In genomic region chrX:101384439-101385137, GRCm38 (mm10) we compare ENCODE assay signal across 8 mouse cellular contexts. TPM values are rescaled to one million over a fixed set of nuclear protein-coding genes. Genes with fewer than 3 reads are reported as not detected.
DNase-seq lines count a peak whose midpoint lies in the region; ATAC-seq and TF ChIP-seq lines count a peak whose summit lies in the region.

No protein-coding gene starts in this region.

- no peaks in the 10 kb centered on the region for H3K9me3 ChIP-seq in heart, embryonic 12.5 days (replicated peaks)
- no peaks in the 10 kb centered on the region for H3K9me3 ChIP-seq in E14TG2a.4 (ENCODE audit: low read length)
- no peaks in the 10 kb centered on the region for H3K9me3 ChIP-seq in embryonic facial prominence, embryonic 11.5 days (replicated peaks; ENCODE audit: control insufficient read depth, low read length)
- H3K9me3 ChIP-seq in limb, embryonic 15.5 days = no peaks in the 10 kb centered on the region

- no peak for ATAC-seq in heart, embryonic 12.5 days (ENCODE audit: insufficient number of reproducible peaks, low FRiP score)
- no peak for ATAC-seq in embryonic facial prominence, embryonic 11.5 days (replicated peaks; ENCODE audit: insufficient number of reproducible peaks, low FRiP score, low TSS enrichment, low read depth)
- ATAC-seq in limb, embryonic 15.5 days (ENCODE audit: insufficient number of reproducible peaks, low FRiP score, low TSS enrichment, low read depth) = no peak

- DNase-seq in heart, postnatal 10 days = no peak
- DNase-seq in embryonic facial prominence, embryonic 11.5 days (ENCODE audit: low spot score) = no peak
- DNase-seq in ovary, adult 18-20 months (ENCODE audit: low spot score) = no peak
- no peak for DNase-seq in lung, postnatal 14 days
- DNase-seq in urinary bladder, postnatal 10 days (ENCODE audit: low spot score) = no peak

- H3K9ac ChIP-seq in heart, embryonic 12.5 days = no peak overlapping the region
- no peak overlapping the region for H3K9ac ChIP-seq in embryonic facial prominence, embryonic 11.5 days (replicated peaks; ENCODE audit: low read length)
- no peak overlapping the region for H3K9ac ChIP-seq in limb, embryonic 15.5 days

- H3K4me3 ChIP-seq in heart, embryonic 12.5 days = peak overlapping the region; percentile 30
- H3K4me3 ChIP-seq in E14TG2a.4 (replicated peaks; ENCODE audit: low read length) = peak overlapping the region; percentile 69
- 0 out of 2 replicates have a peak overlapping the region, but pooled peaks have one; percentile 8 for H3K4me3 ChIP-seq in embryonic facial prominence, embryonic 11.5 days (ENCODE audit: low read depth, low read length)
- peak overlapping the region; percentile 22 for H3K4me3 ChIP-seq in limb, embryonic 15.5 days

- no peaks in the 10 kb centered on the region for H3K36me3 ChIP-seq in heart, embryonic 12.5 days
- H3K36me3 ChIP-seq in E14TG2a.4 (ENCODE audit: insufficient read depth, low read length) = no peaks in the 10 kb centered on the region
- no peaks in the 10 kb centered on the region for H3K36me3 ChIP-seq in embryonic facial prominence, embryonic 11.5 days (replicated peaks; ENCODE audit: control insufficient read depth, insufficient read depth, low read depth, low read length)
- no peaks in the 10 kb centered on the region for H3K36me3 ChIP-seq in limb, embryonic 15.5 days

- H3K27ac ChIP-seq in heart, embryonic 12.5 days (ENCODE audit: poor library complexity, severe bottlenecking) = no peak overlapping the region
- no peak overlapping the region for H3K27ac ChIP-seq in embryonic facial prominence, embryonic 11.5 days (replicated peaks; ENCODE audit: low read depth, low read length)
- H3K27ac ChIP-seq in limb, embryonic 15.5 days = no peak overlapping the region

- H3K27me3 ChIP-seq in heart, embryonic 12.5 days (replicated peaks) = peaks cover 62% of the 10 kb centered on the region
- no peaks in the 10 kb centered on the region for H3K27me3 ChIP-seq in E14TG2a.4 (ENCODE audit: insufficient read depth, low read length)
- H3K27me3 ChIP-seq in embryonic facial prominence, embryonic 11.5 days (ENCODE audit: control insufficient read depth, insufficient read depth, low read length) = peaks cover 23% of the 10 kb centered on the region
- peaks cover 68% of the 10 kb centered on the region for H3K27me3 ChIP-seq in limb, embryonic 15.5 days

- H3K4me1 ChIP-seq in heart, embryonic 12.5 days (replicated peaks) = peaks cover 6% of the 10 kb centered on the region
- H3K4me1 ChIP-seq in E14TG2a.4 (replicated peaks; ENCODE audit: low read depth, low read length) = peaks cover 76% of the 10 kb centered on the region
- no peaks in the 10 kb centered on the region for H3K4me1 ChIP-seq in embryonic facial prominence, embryonic 11.5 days (ENCODE audit: control insufficient read depth, insufficient read depth, low read length)
- H3K4me1 ChIP-seq in limb, embryonic 15.5 days = no peaks in the 10 kb centered on the region

- intact Hi-C loops in heart, postnatal 10 days (cut with DNase I) = no loop called here

- H3K4me2 ChIP-seq in heart, embryonic 12.5 days = peak overlapping the region; percentile 62
- H3K4me2 ChIP-seq in embryonic facial prominence, embryonic 11.5 days (ENCODE audit: low read depth, low read length) = peak overlapping the region; percentile 34
- peak overlapping the region; percentile 40 for H3K4me2 ChIP-seq in limb, embryonic 15.5 days

- 25% methylated on average over 32 of the region's 32 CpGs for WGBS in heart, embryonic 12.5 days
- 14% methylated on average over 32 of the region's 32 CpGs for WGBS in embryonic facial prominence, embryonic 11.5 days
- 26% methylated on average over 30 of the region's 32 CpGs for whole genome bisulfite sequencing in limb, embryonic 15.5 days

- no peak for TF ChIP-seq CTCF in E14TG2a.4 (conservative IDR thresholded peaks at IDR 0.05; ENCODE audit: low read length)

RNA-seq across cellular contexts. Expression of gene Gjb1, which starts 8.4 kb away (rescaled TPM):
- polyA plus RNA-seq in heart, embryonic 12.5 days (2016; fragmentation: Nextera tagmentation; extraction: Ambion mirVana) = 0.13 and 0.66 TPM in 2 replicates
- not detected for total RNA-seq in heart, postnatal 10 days (2021)
- polyA plus RNA-seq in embryonic facial prominence, embryonic 11.5 days (2014; fragmentation: Nextera tagmentation; extraction: Ambion mirVana) = 0.18 and 0.40 TPM in 2 replicates
- 0.15 and 0.21 TPM in 2 replicates for polyA plus RNA-seq in limb, embryonic 15.5 days (2015; fragmentation: Nextera tagmentation; extraction: Ambion mirVana)

RNA-seq across cellular contexts. Expression of gene Zmym3, which starts 36.1 kb away (rescaled TPM):
- 29.9 and 30.0 TPM in 2 replicates for polyA plus RNA-seq in heart, embryonic 12.5 days (2016; fragmentation: Nextera tagmentation; extraction: Ambion mirVana)
- 10 to 100 TPM; 23.7 to 31.0 TPM for total RNA-seq in heart, postnatal 10 days (2021)
- 25.2 and 26.2 TPM in 2 replicates for polyA plus RNA-seq in embryonic facial prominence, embryonic 11.5 days (2014; fragmentation: Nextera tagmentation; extraction: Ambion mirVana)
- 31.0 and 33.5 TPM in 2 replicates for polyA plus RNA-seq in limb, embryonic 15.5 days (2015; fragmentation: Nextera tagmentation; extraction: Ambion mirVana)

RNA-seq across cellular contexts. Expression of gene Nono, which starts 44.5 kb away (rescaled TPM):
- 290 and 312 TPM in 2 replicates for polyA plus RNA-seq in heart, embryonic 12.5 days (2016; fragmentation: Nextera tagmentation; extraction: Ambion mirVana)
- 100 to 1,000 TPM; 134 to 135 TPM for total RNA-seq in heart, postnatal 10 days (2021)
- 682 and 720 TPM in 2 replicates for polyA plus RNA-seq in embryonic facial prominence, embryonic 11.5 days (2014; fragmentation: Nextera tagmentation; extraction: Ambion mirVana)
- polyA plus RNA-seq in limb, embryonic 15.5 days (2015; fragmentation: Nextera tagmentation; extraction: Ambion mirVana) = 342 and 352 TPM in 2 replicates

Comparison
In these comparisons a context has a peak if more than half of its experiments do, and no peak if none do; other contexts are left out.
1. H3K4me3 ChIP-seq: peak in every context shown above with its lines; median percentile 69 in E14TG2a.4; 30 in heart, embryonic 12.5 days; 22 in limb, embryonic 15.5 days; 8 in embryonic facial prominence, embryonic 11.5 days.